8 mouse cellular contexts compared by ENCODE assay signal in the genomic region with DNA sequence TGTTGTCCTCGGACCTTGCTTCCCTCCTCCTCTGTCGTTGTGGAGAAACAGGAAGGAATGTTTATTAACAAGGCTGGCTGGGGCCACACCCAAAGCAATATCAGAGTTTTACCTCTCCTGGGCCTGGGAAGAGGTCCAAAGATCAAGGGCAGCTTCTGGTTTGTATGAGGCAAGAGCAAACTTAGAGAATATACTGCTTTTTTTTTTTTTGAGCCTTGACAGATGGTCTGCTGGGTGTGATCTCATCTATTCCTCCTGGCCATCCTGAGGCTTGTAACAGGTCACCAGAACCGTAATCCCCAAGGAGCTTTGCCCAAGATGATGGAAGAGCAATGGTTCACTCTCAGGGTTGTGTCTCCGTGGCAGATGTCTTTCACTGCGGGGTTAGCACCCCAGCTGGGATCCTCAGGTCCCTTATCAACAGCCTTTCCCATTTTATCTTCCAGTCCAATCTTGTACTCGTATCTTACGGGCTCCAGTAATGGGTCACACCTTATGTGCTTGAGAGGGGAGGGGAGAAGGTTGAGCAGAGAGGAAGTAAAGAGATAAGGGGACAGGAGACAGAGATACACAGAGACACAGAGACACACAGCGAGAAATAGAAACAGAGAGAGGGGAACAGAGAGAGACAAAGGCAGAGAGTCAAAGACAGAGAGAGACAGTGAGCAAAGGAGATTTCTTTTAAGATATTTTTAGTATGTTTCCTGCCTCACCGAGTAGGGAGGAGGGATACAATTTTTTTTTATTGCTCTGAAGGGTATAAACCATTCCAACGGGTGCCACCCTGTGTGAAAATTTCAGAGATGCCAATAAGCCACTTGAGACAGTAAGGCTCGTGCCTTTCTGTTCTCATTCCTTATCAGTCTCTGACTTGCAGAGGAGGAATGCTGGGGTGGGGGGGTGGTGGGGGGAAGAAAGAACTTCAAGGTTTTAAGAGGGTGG.
A peak's percentile ranks its signal among the peaks of the same experiment; 100 is the strongest.
DNase-seq lines count a peak whose midpoint lies in the region; ATAC-seq and TF ChIP-seq lines count a peak whose summit lies in the region.

No protein-coding gene starts in this region.

- TF ChIP-seq POLR2A in lung, adult 2 months (IDR thresholded peaks at IDR 0.05; ENCODE audit: borderline replicate concordance, extremely low read depth, low read depth, low read length): no peak

- peaks cover 7% of the 10 kb centered on the region for H3K4me1 ChIP-seq in lung, adult 2 months (ENCODE audit: control insufficient read depth, insufficient read depth, low read length)

- intact Hi-C loops in left cerebral cortex, postnatal 4 days (cut with DNase I): no loop called here

- WGBS in lung, adult 2 months: 16% methylated on average over 11 of the region's 11 CpGs

- DNase-seq in heart, adult 11 months: peak; percentile 59
- no peak for DNase-seq in heart, adult 9 months (ENCODE audit: low spot score in 2 of 2)
- DNase-seq in 3134 (ENCODE audit: extremely low read depth, insufficient read length, low spot score): peak; percentile 44
- peak; percentile 67 for DNase-seq in cerebellum, adult 9-11 months
- peak; percentile 41 for DNase-seq in lung, adult 2 months
- DNase-seq in left cerebral cortex, postnatal 4 days: no peak
- no peak for DNase-seq in layer of hippocampus, adult 8-10 months (ENCODE audit: low spot score in 2 of 2)

- TF ChIP-seq CTCF in lung, adult 2 months (IDR thresholded peaks at IDR 0.05; ENCODE audit: insufficient read depth, low read length): no peak

- H3K4me3 ChIP-seq in lung, adult 2 months (replicated peaks; ENCODE audit: extremely low read depth, low read depth, low read length): no peak overlapping the region

- no peak for ATAC-seq in megakaryocyte, adult 5-6 weeks (ENCODE audit: poor library complexity, severe bottlenecking)

Comparison
In these comparisons a context has a peak if more than half of its experiments do, and no peak if none do; other contexts are left out.
1. DNase-seq: peak in heart, adult 11 months (single experiment), 3134 (single experiment), cerebellum, adult 9-11 months (single experiment) and lung, adult 2 months (single experiment); none in heart, adult 9 months (0 of 2), left cerebral cortex, postnatal 4 days (single experiment) and layer of hippocampus, adult 8-10 months (0 of 2).